Mouse (Mus musculus) CH12F3 (cell line): ENCODE results near the gene Milr1.

Source experiments
- in situ Hi-C: fragments of 300-500 bp; cut with MboI; formaldehyde crosslinking; loops from 2 replicates; pipeline ENCODE4 v1.14.3; 2020; ENCODE audit warnings: low sequenced_read_pairs

The Milr1 gene

DNA sequence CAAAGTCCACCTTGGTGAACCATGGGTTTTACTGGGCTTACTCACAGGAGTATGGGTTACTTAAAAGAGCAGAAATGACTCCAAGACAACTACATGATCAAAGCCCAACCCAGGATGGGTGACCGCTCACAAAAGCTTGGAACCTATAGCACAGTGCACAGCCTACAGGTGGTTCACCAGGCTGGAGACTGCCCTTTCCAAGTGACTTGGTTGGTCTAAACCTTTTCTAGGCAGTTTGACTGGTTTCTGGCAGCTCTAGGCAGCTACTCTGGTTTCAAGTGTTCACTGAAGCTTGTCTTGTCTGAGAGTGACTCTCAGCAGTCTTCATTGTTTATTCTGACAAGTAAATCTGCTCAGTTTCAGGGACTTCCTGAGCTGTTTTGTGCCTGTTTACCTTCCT is 21.4 kb upstream of the Milr1 start:
- in situ Hi-C loops: no loop called here

DNA sequence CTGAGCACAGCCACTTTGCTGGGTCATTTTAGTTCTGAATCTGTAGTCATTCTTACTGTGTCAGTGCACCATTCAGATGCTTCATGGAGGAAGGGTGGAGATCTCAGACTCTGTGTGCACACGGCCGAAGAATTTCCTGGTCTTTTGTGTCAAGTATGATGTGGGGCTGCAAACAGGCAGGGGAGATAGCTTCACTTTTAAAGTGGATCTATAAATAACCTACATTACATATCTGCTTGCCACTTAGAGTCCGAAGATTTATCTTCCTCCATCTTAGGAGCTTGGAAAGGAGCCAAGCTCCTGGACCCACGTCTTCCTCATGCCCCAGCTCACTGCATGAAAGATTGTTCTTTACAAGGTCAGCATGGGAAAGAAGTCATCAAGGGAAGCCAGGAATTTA is 20.3 kb upstream of the Milr1 start:
- in situ Hi-C loops: no loop called here

GRCm38 (mm10) chr11:106736614-106737013 is 14.4 kb upstream of the Milr1 start:
- in situ Hi-C loops: no loop called here

DNA sequence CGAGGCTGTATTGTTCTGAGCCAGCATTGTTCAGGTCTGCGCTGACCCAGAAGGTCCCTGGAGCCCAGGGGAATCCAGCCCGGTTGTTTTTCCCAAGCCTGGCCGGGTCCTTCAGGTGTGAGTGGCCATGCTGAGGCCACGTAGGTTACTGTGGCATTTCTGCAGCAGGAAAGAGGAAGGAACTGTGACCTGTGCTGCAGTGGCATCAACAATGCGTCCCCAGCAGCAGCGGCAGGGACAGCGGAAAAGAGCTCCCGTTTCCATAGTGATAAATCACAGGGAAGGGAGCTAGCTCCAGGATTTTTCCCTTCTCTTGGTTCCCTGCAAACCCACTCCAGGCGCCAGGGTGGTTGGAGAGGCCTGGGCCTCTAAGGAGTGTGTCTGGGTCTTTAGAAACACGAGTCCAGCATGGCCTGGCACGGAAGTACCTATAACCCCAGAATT is 13.8 kb upstream of the Milr1 start:
- in situ Hi-C loops: no loop called here

DNA sequence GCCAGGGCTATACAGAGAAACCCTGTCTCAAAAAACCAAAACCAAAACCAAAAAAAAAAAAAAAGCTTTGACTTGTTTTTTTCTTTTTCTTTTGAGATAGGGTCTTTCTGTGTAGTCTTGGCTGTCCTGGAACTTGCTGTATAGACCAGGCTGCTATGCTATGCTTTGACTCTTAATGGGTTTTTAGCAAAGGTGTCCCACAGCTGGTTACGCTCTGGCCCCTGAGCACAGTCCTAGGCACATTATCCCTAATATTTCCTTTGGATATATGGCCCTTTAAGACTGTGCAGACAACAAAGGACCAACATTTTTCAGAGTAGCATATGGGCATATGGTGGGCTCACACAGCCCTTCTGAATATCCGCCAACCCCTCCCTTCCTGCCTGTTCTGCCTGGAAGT is 11.9 kb upstream of the Milr1 start:
- in situ Hi-C loops: no loop called here

GRCm38 (mm10) chr11:106740724-106741123 is 10.3 kb upstream of the Milr1 start:
- in situ Hi-C loops: loop anchor here (5.0 kb wide), 1 partner anchor 93 kb away; no protein-coding TSS in a partner anchor

- in situ Hi-C loops: loop anchor here (5.0 kb wide), 1 partner anchor 94 kb away; no protein-coding TSS in a partner anchor
Measured at GRCm38 (mm10) chr11:106741232-106741631, 9.8 kb upstream of the Milr1 start.

GRCm38 (mm10) chr11:106741826-106742225 is 9.2 kb upstream of the Milr1 start:
- in situ Hi-C loops: loop anchor here (5.0 kb wide), 1 partner anchor 95 kb away; no protein-coding TSS in a partner anchor

GRCm38 (mm10) chr11:106742388-106742841 is 8.6 kb upstream of the Milr1 start:
- in situ Hi-C loops: loop anchor here (5.0 kb wide), 1 partner anchor 95 kb away; no protein-coding TSS in a partner anchor

GRCm38 (mm10) chr11:106744949-106745348 is 6.1 kb upstream of the Milr1 start:
- in situ Hi-C loops: loop anchor here (5.0 kb wide), 1 partner anchor 98 kb away; no protein-coding TSS in a partner anchor

GRCm38 (mm10) chr11:106749557-106750120 is 1.4 kb upstream of the Milr1 start:
- in situ Hi-C loops: loop anchor here (25.0 kb wide), 1 partner anchor 237 kb away; no protein-coding TSS in a partner anchor

DNA sequence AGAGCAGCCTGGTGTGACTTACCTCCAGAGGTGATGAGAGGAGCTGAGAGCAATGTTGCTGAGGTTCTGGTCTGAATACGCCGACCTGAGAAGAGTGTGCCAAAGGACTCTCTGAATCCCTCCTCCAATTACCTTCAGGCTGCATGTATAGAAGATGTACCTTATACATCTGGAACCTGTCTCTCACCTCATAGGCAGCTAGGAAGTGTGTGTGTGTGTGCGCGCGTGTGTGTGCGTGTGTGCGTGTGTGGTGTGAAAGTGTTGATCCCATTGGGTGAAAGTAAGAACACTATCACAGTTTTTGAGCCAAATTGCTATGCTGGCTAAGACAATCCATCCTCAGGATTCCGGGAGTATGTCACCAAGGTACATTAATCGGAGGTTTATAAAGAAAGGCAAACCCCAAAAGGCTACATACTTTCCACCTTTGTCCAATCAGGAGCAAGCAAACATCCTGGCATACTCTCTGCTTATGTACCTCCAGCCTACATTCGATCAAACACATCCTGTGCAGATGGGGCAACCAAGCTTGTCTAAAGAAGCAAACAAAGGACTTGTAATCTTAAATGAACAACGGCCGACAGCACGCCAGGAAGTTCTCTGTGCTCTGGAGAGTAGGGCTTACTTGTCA is 790 bp upstream of the Milr1 start, which contains the start of gene Pecam1:
Gene Pecam1, minus strand, starts transcription at position 508 of the 631 bp plus-strand sequence.
- in situ Hi-C loops: loop anchor here (25.0 kb wide), 1 partner anchor 238 kb away; no protein-coding TSS in a partner anchor

GRCm38 (mm10) chr11:106752103-106752502 is 1.1 kb downstream of the Milr1 start:
- in situ Hi-C loops: loop anchor here (25.0 kb wide), 1 partner anchor 240 kb away; no protein-coding TSS in a partner anchor

DNA sequence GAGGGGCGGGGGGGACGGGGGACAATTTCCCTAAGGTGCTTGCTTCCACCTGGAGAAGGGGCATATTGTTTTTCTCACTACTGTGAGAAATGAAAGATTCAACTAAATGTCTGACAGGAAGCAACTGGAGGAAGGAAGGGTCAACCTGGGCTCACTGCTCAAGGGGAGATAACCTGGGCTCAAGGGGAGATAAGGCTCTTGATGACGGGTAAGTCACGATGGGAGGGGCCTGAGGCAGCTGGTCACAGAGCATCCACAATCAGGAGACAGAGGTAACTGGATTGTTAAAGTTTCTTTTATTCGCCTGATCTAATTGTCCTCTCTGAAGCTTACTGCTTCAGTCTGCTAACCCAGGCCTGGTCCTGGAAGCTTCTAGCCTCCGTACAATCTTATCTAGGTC is 2.3 kb downstream of the Milr1 start:
- in situ Hi-C loops: loop anchor here (25.0 kb wide), 1 partner anchor 241 kb away; no protein-coding TSS in a partner anchor

DNA sequence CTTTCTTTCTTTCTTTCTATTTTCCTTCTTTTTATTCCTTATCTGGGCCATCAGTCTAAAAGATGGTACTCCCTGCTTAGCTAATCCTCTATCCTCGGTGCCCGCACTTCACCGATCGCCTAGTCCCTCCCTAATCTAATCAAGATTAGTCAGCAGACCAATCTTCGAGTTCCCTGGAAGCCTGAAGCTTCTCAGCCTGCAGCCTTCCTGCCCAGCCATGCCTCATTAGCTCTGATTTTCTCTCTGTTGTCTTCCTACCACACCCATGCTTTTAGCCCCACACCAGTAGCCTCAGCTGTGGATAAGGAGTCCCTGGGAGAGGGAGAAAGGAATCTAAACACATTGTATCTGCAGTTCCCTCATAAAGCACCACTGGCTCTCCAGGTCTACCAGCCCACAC is 4.6 kb downstream of the Milr1 start:
- in situ Hi-C loops: loop anchor here (25.0 kb wide), 1 partner anchor 243 kb away; no protein-coding TSS in a partner anchor

DNA sequence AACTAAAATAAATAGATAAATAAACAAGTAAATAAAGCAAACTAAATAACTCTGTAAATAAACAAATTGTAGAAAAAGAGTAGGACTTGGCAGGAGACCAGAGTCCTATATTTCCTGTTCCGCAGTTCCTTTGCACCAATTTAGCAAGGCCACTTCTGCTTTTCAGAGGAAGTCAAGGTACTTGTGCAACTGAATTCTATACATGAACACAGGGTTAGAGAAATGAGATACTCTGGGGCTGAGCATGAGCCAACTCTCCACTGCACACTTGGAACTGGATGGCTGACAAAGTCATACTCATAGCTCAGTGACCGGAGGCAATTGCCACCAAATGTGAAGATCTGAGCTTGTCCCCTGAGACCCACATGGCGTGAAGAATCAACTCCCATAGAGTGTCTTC is 8.0 kb downstream of the Milr1 start:
- in situ Hi-C loops: loop anchor here (25.0 kb wide), 1 partner anchor 247 kb away; no protein-coding TSS in a partner anchor

GRCm38 (mm10) chr11:106760511-106760910 is 9.5 kb downstream of the Milr1 start:
- in situ Hi-C loops: loop anchor here (25.0 kb wide), 1 partner anchor 248 kb away; no protein-coding TSS in a partner anchor

- in situ Hi-C loops: loop anchor here (25.0 kb wide), 1 partner anchor 250 kb away; no protein-coding TSS in a partner anchor
Measured at GRCm38 (mm10) chr11:106762139-106762799, 11.2 kb downstream of the Milr1 start.

GRCm38 (mm10) chr11:106762800-106763185 is 11.8 kb downstream of the Milr1 start:
- in situ Hi-C loops: loop anchor here (25.0 kb wide), 1 partner anchor 250 kb away; no protein-coding TSS in a partner anchor

GRCm38 (mm10) chr11:106766611-106767162 is 15.7 kb downstream of the Milr1 start:
- in situ Hi-C loops: loop anchor here (25.0 kb wide), 1 partner anchor 254 kb away; no protein-coding TSS in a partner anchor
